Mouse (Mus musculus) neural tube, embryonic 12.5 days (tissue): ENCODE measurements at regions not wholly inside any gene's neighbourhood (a gene's known extent, or its start where the extent isn't known, plus 50 kb on each side); places are given as distances from the start of the nearest gene placed in this dataset.
A peak's percentile ranks its signal among the peaks of the same experiment; 100 is the strongest.

ENCODE experiments used
- ATAC-seq: fragments of 200-750 bp; cut with Nextera tagmentation; 2 replicates; pipeline ENCODE4 v1.8.0; 2017; ENCODE audit warnings: low read depth, mild to moderate bottlenecking, moderate TSS enrichment, moderate library complexity; ENCODE audit not compliant: low FRiP score
- H3K27ac ChIP-seq: fragments of 300-500 bp; sonication (generic); 2 replicates; pipeline ENCODE4 v1.5.1; 2016
- H3K27me3 ChIP-seq: fragments of 300-500 bp; sonication (generic); replicated peaks from 2 replicates; pipeline ENCODE4 v1.6.1; 2016; ENCODE audit warnings: mild to moderate bottlenecking
- H3K36me3 ChIP-seq: fragments of 300-500 bp; sonication (generic); 2 replicates; pipeline ENCODE4 v1.6.1; 2016; ENCODE audit warnings: mild to moderate bottlenecking
- H3K4me1 ChIP-seq: fragments of 300-500 bp; sonication (generic); 2 replicates; pipeline ENCODE4 v1.6.1; 2016
- H3K4me2 ChIP-seq: fragments of 300-500 bp; sonication (generic); replicated peaks from 2 replicates; pipeline ENCODE4 v1.6.1; 2016; ENCODE audit warnings: mild to moderate bottlenecking
- H3K4me3 ChIP-seq: fragments of 300-500 bp; sonication (generic); 2 replicates; pipeline ENCODE4 v1.5.1; 2016
- H3K9ac ChIP-seq: fragments of 300-500 bp; sonication (generic); 2 replicates; pipeline ENCODE4 v1.6.1; 2016; ENCODE audit warnings: mild to moderate bottlenecking
- H3K9me3 ChIP-seq: fragments of 300-500 bp; sonication (generic); 2 replicates; pipeline ENCODE4 v1.6.1; 2016; ENCODE audit warnings: mild to moderate bottlenecking
- WGBS: fragments of 180-500 bp; shearing (Covaris S2); methylation state at CpG from one replicate; pipeline ENCODE4 v1.1.7; 2016; 5-methylcytosine and 5-hydroxymethylcytosine counted together

DNA sequence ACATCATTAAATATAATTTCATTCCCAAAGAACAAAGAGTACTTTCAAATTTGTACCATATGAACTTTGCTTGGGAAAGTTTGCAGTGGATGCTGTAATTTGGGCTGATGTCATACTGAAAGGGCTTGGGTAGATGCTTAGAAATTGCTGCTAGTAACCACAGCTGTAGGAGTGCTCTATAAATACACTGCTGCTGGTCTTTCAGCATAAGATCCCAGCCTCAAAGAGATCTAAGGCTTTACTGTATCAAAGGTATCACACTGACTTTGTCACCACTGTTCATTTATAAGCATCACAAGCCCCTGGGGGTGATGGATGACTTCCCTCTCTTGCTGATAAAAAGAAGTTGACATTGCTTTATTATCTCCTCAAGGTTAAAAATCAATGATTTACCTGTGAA is 497.2 kb downstream of the Pla2g4a start:
- no peak overlapping the region for H3K27ac ChIP-seq
- H3K9me3 ChIP-seq = no peaks in the 10 kb centered on the region
- H3K4me3 ChIP-seq = no peak overlapping the region
- H3K4me2 ChIP-seq = no peak overlapping the region
- ATAC-seq = no peak
- H3K9ac ChIP-seq = no peak overlapping the region
- H3K4me1 ChIP-seq = no peaks in the 10 kb centered on the region
- no peaks in the 10 kb centered on the region for H3K27me3 ChIP-seq
- H3K36me3 ChIP-seq = no peaks in the 10 kb centered on the region

DNA sequence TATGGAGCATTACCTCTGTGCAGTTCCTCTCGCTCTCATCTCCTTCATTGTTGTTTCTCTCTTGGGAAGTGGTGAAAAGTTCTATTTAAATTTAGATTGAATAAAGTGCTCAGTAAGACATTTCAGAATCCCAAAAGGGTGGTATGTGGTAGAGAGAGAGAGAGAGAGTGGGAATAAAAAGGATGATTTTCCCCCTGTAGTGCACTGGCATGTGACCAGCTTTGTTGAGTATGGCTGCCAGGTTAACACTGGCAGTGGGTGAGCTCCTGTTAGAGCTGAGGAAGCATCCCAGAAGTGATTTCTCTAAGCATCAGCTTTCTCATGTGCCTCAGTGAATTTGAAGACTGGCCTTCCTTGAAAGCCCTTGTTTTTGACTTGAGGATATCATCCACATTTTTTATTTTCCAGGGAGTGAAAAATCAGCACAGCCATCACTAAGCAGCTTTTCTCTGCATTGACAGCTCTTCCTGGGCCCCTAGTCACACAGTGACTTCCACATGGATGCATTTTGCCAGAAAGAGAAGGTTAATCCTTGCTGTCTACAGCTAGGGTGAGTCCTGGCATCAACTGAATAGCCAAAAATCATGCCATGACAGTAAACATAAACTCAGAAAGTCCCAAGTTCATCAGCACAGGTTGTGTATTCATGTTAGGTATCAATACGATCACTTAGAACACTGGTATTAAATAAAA is 511.1 kb downstream of the Pla2g4a start:
- no peaks in the 10 kb centered on the region for H3K36me3 ChIP-seq
- H3K4me2 ChIP-seq = no peak overlapping the region
- H3K9ac ChIP-seq = no peak overlapping the region
- no peak overlapping the region for H3K27ac ChIP-seq
- ATAC-seq = no peak
- no peaks in the 10 kb centered on the region for H3K4me1 ChIP-seq
- no peak overlapping the region for H3K4me3 ChIP-seq
- 91% methylated on average over 2 of the region's 2 CpGs for WGBS
- H3K27me3 ChIP-seq = no peaks in the 10 kb centered on the region
- H3K9me3 ChIP-seq = no peaks in the 10 kb centered on the region

DNA sequence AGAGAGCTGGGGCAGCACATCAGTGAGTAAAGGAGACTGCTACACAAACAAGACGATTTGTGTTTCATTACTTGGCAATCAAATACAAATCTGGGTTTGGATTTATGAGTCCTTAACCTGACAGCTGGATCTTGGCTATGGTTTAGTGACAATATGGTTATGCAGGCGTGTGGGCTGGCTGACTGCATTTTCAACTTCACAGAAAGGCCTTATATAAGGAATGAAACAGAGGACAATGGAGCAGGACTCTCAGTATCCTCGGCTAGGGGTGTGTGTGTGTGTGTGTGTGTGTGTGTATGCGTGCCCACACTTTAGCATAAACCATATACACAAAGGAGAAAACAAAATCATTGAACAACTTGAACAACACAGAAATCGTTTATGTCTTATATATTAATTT is 512.6 kb downstream of the Pla2g4a start:
- H3K4me2 ChIP-seq = no peak overlapping the region
- no peaks in the 10 kb centered on the region for H3K27me3 ChIP-seq
- H3K9me3 ChIP-seq = no peaks in the 10 kb centered on the region
- no peak overlapping the region for H3K9ac ChIP-seq
- H3K4me3 ChIP-seq = no peak overlapping the region
- ATAC-seq = no peak
- no peak overlapping the region for H3K27ac ChIP-seq
- no peaks in the 10 kb centered on the region for H3K36me3 ChIP-seq
- WGBS = 74% methylated on average over 5 of the region's 5 CpGs
- H3K4me1 ChIP-seq = no peaks in the 10 kb centered on the region

DNA sequence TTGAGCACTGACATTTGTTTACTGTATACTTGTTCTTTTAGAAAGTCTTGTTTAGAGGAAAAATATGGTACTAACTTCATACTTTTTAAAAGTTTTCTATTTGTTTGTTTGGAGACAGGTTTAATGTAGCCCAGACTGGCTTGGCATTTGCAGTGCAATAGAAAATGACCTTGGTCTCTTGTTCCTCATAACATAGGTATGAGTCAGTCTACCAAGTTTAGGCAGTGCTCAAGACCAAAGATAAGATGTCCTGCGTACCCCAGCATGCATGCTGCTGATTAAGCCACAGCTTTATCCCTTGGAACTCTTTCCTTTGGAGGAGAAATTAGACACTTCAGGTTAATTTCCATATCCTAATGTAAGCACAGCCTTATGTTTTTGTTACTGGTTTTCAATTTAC is 550.1 kb downstream of the Pla2g4a start:
- Histone ChIP-seq H3K4me2 (no peak overlapping the region), H3K9ac (no peak overlapping the region), H3K27me3 (no peaks in the 10 kb centered on the region), H3K36me3 (no peaks in the 10 kb centered on the region), H3K4me3 (no peak overlapping the region), H3K4me1 (no peaks in the 10 kb centered on the region), H3K27ac (no peak overlapping the region), H3K9me3 (no peaks in the 10 kb centered on the region)
- ATAC-seq = no peak
- 83% methylated on average over 1 of the region's 1 CpGs for WGBS

DNA sequence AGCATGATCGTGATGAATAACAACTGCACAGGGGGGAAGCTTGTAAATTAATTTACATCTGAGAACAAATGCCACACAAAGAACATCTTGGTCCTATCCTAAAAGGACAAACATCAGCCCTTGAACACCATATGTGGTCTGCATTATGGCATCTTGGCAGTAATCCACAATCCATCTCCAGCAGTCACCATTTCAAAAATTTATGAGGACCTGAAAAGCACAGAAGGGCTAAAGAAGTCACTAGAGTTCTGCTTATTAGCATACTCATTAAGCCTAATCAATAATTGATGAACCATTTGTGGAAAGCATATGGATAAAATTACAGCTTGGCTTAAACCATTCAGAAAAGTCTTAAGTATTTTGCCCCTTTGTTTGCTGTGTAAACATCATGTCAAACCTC is 555.7 kb downstream of the Pla2g4a start:
- Histone ChIP-seq H3K4me1 (no peaks in the 10 kb centered on the region), H3K27ac (no peak overlapping the region), H3K36me3 (no peaks in the 10 kb centered on the region), H3K9me3 (no peaks in the 10 kb centered on the region), H3K9ac (no peak overlapping the region), H3K4me2 (no peak overlapping the region), H3K4me3 (no peak overlapping the region), H3K27me3 (no peaks in the 10 kb centered on the region)
- ATAC-seq = peak; percentile 72
- 30% methylated on average over 1 of the region's 1 CpGs for whole genome bisulfite sequencing

DNA sequence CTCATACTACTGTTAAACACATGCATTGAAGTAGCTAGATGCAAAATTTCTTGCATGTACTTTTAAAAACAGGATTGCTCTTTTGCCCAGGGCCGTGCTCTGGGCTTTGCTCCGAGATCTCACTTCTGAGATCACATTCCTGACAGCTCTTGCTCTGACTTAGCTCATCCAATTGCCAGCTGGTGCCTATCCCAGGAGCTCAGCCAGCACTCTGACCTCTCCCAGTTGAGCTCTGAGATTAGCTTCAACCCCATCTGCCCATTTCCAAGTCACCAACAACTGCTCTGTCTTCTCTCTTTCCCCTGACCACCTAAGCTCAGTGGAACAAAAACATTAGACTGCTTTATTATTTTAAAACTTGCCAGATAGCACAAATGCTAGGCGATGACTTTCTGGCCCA is 572.4 kb downstream of the Pla2g4a start:
- Histone ChIP-seq H3K9ac (no peak overlapping the region), H3K27me3 (no peaks in the 10 kb centered on the region), H3K36me3 (no peaks in the 10 kb centered on the region), H3K4me1 (no peaks in the 10 kb centered on the region), H3K9me3 (no peaks in the 10 kb centered on the region), H3K4me2 (no peak overlapping the region), H3K27ac (no peak overlapping the region), H3K4me3 (no peak overlapping the region)
- no peak for ATAC-seq
- WGBS = 81% methylated on average over 3 of the region's 3 CpGs

DNA sequence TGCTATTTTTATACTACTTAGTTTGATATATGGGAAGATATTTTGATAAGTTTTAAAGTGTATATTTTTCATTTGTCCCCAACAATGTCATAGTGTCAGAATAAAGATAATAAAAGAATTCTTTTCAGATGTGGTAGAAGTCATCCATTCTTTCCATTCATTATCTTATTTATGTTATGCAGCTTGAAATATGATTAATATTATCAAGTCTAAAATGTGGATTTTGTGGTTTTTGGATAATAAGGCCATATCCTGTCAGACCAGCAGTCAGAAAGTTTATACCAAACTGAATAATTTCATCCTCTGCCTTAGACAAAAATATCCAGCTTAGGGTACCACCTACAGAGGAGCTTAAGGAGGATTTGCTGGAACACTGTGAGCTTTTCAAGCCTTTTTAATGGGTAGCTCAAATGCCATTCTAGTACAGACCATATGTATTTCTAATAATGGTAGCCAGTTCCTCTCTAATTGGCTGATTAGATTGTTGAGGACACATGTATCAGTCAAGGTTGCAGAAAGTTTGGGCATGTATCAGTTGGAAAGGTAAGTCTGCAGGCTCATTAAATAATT is 609.7 kb downstream of the Pla2g4a start:
- Histone ChIP-seq H3K4me2 (no peak overlapping the region), H3K9ac (no peak overlapping the region), H3K4me1 (no peaks in the 10 kb centered on the region), H3K4me3 (no peak overlapping the region), H3K9me3 (no peaks in the 10 kb centered on the region), H3K27ac (no peak overlapping the region), H3K36me3 (no peaks in the 10 kb centered on the region), H3K27me3 (no peaks in the 10 kb centered on the region)
- ATAC-seq = no peak

DNA sequence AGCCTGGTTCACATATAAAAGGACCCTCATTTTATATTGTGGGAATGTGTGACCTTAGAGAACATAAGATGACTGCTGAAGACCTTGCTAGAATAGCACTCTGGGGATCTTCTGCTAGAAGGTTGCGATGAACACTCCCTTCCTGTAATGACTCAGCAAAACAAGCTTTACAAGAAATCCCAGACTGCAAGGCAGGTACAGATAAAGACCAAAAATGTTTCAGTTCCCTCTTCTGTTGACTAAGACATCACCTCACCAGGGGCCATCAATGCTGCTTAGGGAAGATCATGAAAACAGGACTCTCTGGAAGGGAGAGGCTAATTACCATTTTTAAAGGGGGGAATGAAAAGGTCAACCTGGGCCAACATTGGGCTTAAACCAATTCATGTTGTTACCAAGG is 613.7 kb downstream of the Pla2g4a start:
- H3K9me3 ChIP-seq = no peaks in the 10 kb centered on the region
- no peak overlapping the region for H3K9ac ChIP-seq
- H3K4me3 ChIP-seq = no peak overlapping the region
- ATAC-seq = no peak
- no peaks in the 10 kb centered on the region for H3K36me3 ChIP-seq
- no peaks in the 10 kb centered on the region for H3K4me1 ChIP-seq
- H3K27ac ChIP-seq = no peak overlapping the region
- H3K4me2 ChIP-seq = no peak overlapping the region
- WGBS = 85% methylated on average over 1 of the region's 1 CpGs
- no peaks in the 10 kb centered on the region for H3K27me3 ChIP-seq

DNA sequence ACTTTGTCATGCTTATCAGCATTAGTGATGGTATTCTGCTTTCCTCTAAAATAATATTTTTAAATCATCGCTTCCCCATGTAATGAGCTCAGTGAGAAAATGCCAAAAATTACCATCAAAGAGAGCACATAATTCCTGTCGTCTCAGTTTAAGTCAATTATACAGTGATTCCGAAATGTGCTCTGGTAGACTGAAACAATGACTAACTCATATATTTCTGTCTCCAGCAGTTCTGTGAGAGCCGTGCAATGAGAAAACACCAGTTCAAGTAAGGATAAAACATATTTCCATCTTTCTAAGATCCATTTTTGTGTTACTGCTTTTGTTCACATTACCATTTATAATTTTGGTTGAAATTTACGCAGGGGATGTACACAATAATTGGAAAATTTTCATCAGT is 622.9 kb downstream of the Pla2g4a start:
- H3K4me1 ChIP-seq = no peaks in the 10 kb centered on the region
- WGBS = 85% methylated on average over 5 of the region's 5 CpGs
- no peaks in the 10 kb centered on the region for H3K27me3 ChIP-seq
- no peak overlapping the region for H3K4me2 ChIP-seq
- H3K9ac ChIP-seq = no peak overlapping the region
- H3K27ac ChIP-seq = no peak overlapping the region
- no peak overlapping the region for H3K4me3 ChIP-seq
- no peaks in the 10 kb centered on the region for H3K36me3 ChIP-seq
- H3K9me3 ChIP-seq = no peaks in the 10 kb centered on the region
- no peak for ATAC-seq

DNA sequence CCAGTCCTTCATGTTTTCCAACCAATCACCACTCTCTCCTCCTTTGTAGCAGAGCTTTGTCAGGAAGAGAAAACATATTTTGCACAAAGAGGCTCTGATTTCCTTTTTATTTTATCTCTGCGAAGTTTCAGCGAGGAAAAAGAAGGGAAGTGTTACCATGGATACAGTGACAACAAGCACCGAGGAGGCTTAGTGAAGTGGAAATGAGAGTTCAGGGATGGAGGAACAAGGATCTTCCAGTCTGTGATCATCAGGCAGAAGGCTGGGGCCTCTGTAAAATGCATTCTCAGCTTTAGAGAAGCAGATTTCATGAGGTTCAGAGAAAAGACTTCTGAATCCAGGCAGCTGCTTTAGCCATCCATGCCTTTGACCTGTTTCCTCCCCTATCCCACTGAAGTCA is 628.9 kb downstream of the Pla2g4a start:
- H3K9me3 ChIP-seq = no peaks in the 10 kb centered on the region
- H3K9ac ChIP-seq = no peak overlapping the region
- H3K27ac ChIP-seq = no peak overlapping the region
- no peaks in the 10 kb centered on the region for H3K36me3 ChIP-seq
- H3K4me3 ChIP-seq = no peak overlapping the region
- WGBS = 44% methylated on average over 3 of the region's 3 CpGs
- no peaks in the 10 kb centered on the region for H3K4me1 ChIP-seq
- H3K4me2 ChIP-seq = no peak overlapping the region
- ATAC-seq = no peak
- H3K27me3 ChIP-seq = no peaks in the 10 kb centered on the region

DNA sequence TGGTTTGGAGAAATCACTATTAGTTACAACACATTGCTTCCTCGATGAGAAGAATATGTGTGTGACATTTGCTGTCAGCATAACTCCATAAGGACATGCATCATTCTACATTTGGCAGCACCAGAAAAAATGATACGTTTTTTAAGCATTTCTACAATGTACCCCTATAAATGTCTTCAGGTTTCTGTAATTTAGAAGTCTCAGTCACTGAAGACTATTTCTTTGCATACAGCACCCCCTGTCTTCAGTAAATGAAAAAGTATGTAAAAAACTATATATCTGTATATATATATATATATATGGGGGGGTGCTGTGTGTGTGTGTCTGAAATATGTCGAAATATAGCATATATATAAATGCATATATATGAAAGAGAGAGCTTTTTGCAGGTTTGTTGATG is 633.9 kb downstream of the Pla2g4a start:
- Histone ChIP-seq H3K9ac (no peak overlapping the region), H3K27ac (no peak overlapping the region), H3K9me3 (no peaks in the 10 kb centered on the region), H3K4me1 (no peaks in the 10 kb centered on the region), H3K4me2 (no peak overlapping the region), H3K27me3 (no peaks in the 10 kb centered on the region), H3K36me3 (no peaks in the 10 kb centered on the region), H3K4me3 (no peak overlapping the region)
- ATAC-seq = no peak
- 82% methylated on average over 3 of the region's 3 CpGs for WGBS

DNA sequence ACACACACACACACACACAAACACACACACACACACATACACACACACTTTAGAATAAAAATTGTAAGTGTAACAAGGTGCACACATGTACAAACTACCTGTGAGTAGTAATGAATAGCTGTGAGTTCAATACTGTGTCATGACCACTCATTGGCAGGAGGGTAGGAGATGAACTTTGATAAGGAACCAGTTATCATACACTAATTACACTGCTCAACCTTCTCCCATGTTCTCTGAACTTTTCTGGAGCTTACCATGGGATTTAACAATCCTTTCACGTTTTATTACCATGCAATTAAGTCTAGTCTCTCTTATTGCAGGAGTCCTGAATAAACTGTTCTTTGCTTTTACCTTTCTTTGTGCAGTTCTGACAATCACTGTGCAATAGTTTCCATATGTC is 638.0 kb downstream of the Pla2g4a start:
- no peak overlapping the region for H3K4me2 ChIP-seq
- 60% methylated on average over 1 of the region's 1 CpGs for WGBS
- H3K4me3 ChIP-seq = no peak overlapping the region
- H3K27me3 ChIP-seq = no peaks in the 10 kb centered on the region
- no peaks in the 10 kb centered on the region for H3K36me3 ChIP-seq
- H3K4me1 ChIP-seq = no peaks in the 10 kb centered on the region
- H3K9ac ChIP-seq = no peak overlapping the region
- ATAC-seq = no peak
- no peaks in the 10 kb centered on the region for H3K9me3 ChIP-seq
- no peak overlapping the region for H3K27ac ChIP-seq

DNA sequence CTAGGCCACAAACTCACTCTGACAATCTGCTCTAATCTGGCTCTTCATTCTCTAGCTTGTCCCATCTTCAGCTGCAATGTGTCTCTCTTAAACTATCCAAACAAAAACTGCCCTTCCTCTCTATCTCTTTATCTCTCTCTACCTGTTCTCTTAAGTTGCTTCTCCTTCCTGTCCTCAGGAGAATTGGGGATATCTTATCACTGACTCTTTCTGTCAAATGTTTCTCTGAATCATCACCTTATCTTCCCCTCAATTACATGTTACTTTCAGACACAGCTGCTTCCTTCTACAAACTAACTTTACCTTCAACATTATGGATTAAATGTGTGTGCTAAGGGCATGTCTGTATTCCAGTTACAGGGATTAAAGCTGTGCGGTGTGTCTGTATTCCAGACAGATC is 671.4 kb downstream of the Pla2g4a start:
- Histone ChIP-seq H3K9me3 (no peaks in the 10 kb centered on the region), H3K27me3 (no peaks in the 10 kb centered on the region), H3K4me1 (no peaks in the 10 kb centered on the region), H3K27ac (no peak overlapping the region), H3K4me2 (no peak overlapping the region), H3K4me3 (no peak overlapping the region), H3K9ac (no peak overlapping the region), H3K36me3 (no peaks in the 10 kb centered on the region)
- 100% methylated on average over 1 of the region's 1 CpGs for WGBS
- ATAC-seq = no peak
